Mouse (Mus musculus) liver, embryonic 12.5 days (tissue): Measurements from ENCODE around the gene Gp1bb. TPM values are rescaled to one million over a fixed set of nuclear protein-coding genes. Genes with fewer than 3 reads are reported as not detected.

Experiments
- ATAC-seq: fragments of 200-750 bp; cut with Nextera tagmentation; 2 replicates; pipeline ENCODE4 v1.8.0; 2017; ENCODE audit warnings: moderate number of reproducible peaks, mild to moderate bottlenecking, moderate library complexity
- H3K27ac ChIP-seq: fragments of 300-500 bp; sonication (generic); 2 replicates; pipeline ENCODE4 v1.5.1; 2016; ENCODE audit warnings: mild to moderate bottlenecking
- H3K27me3 ChIP-seq: fragments of 300-500 bp; sonication (generic); replicated peaks from 2 replicates; pipeline ENCODE4 v1.6.1; 2016; ENCODE audit warnings: mild to moderate bottlenecking, moderate library complexity
- H3K36me3 ChIP-seq: fragments of 300-500 bp; sonication (generic); 2 replicates; pipeline ENCODE4 v1.6.1; 2016; ENCODE audit warnings: mild to moderate bottlenecking, moderate library complexity
- H3K4me1 ChIP-seq: fragments of 300-500 bp; sonication (generic); 2 replicates; pipeline ENCODE4 v1.6.1; 2016
- H3K4me2 ChIP-seq: fragments of 300-500 bp; sonication (generic); 2 replicates; pipeline ENCODE4 v1.6.1; 2016; ENCODE audit warnings: mild to moderate bottlenecking, moderate library complexity
- H3K4me3 ChIP-seq: fragments of 300-500 bp; sonication (generic); 2 replicates; pipeline ENCODE4 v1.5.1; 2016; ENCODE audit warnings: mild to moderate bottlenecking, moderate library complexity
- H3K9ac ChIP-seq: fragments of 300-500 bp; sonication (generic); 2 replicates; pipeline ENCODE4 v1.6.1; 2016; ENCODE audit warnings: mild to moderate bottlenecking, moderate library complexity
- H3K9me3 ChIP-seq: fragments of 300-500 bp; sonication (generic); replicated peaks from 2 replicates; pipeline ENCODE4 v1.6.1; 2016; ENCODE audit warnings: mild to moderate bottlenecking, moderate library complexity
- WGBS: fragments of 180-500 bp; shearing (Covaris S2); methylation state at CpG from one replicate; pipeline ENCODE4 v1.1.7; 2016; ENCODE audit not compliant: insufficient replicate concordance; 5-methylcytosine and 5-hydroxymethylcytosine counted together
- polyA plus RNA-seq: library from polyadenylated mRNA; unstranded; fragments of >200 nt; fragmentation: Nextera tagmentation; extraction: Ambion mirVana; gene quantifications from 2 replicates; pipeline ENCODE4 v1.2.1, GENCODE M21; 2016

Gp1bb gene
- polyA plus RNA-seq, 1 experiment from 2014 or later = 44.2 TPM

GRCm38 (mm10) chr16:18618297-18618696 is 3.9 kb downstream of the Gp1bb start:
- Histone ChIP-seq H3K4me3 (no peak overlapping the region), H3K27me3 (peaks cover 94% of the 10 kb centered on the region), H3K27ac (no peak overlapping the region), H3K9me3 (no peaks in the 10 kb centered on the region), H3K4me2 (no peak overlapping the region), H3K4me1 (peaks cover 39% of the 10 kb centered on the region), H3K9ac (no peak overlapping the region), H3K36me3 (no peaks in the 10 kb centered on the region)
- 55% methylated on average over 2 of the region's 2 CpGs for WGBS
- no peak for ATAC-seq

GRCm38 (mm10) chr16:18617370-18618065 is 4.7 kb downstream of the Gp1bb start:
- peak overlapping the region; percentile 35 for H3K4me3 ChIP-seq

GRCm38 (mm10) chr16:18613301-18613700 is 8.9 kb downstream of the Gp1bb start:
- ATAC-seq = no peak
- WGBS = 63% methylated on average over 3 of the region's 3 CpGs
- no peak overlapping the region for H3K4me2 ChIP-seq
- H3K27me3 ChIP-seq = peaks cover 92% of the 10 kb centered on the region
- H3K4me3 ChIP-seq = no peak overlapping the region
- H3K36me3 ChIP-seq = no peaks in the 10 kb centered on the region
- H3K9me3 ChIP-seq = no peaks in the 10 kb centered on the region
- H3K27ac ChIP-seq = no peak overlapping the region
- H3K9ac ChIP-seq = no peak overlapping the region
- peaks cover 15% of the 10 kb centered on the region for H3K4me1 ChIP-seq

More at GRCm38 (mm10) chr16:18617370-18618065, 4.7 kb downstream of the Gp1bb start:
- no peak overlapping the region for H3K27ac ChIP-seq
- H3K9me3 ChIP-seq = no peaks in the 10 kb centered on the region
- ATAC-seq = peak; percentile 56
- peaks cover 92% of the 10 kb centered on the region for H3K27me3 ChIP-seq
- WGBS = 2% methylated on average over 27 of the region's 27 CpGs
- H3K4me2 ChIP-seq = peak overlapping the region; percentile 62
- H3K36me3 ChIP-seq = no peaks in the 10 kb centered on the region
- peak overlapping the region; percentile 22; the same call in 1 of the 2 replicates for H3K9ac ChIP-seq
- H3K4me1 ChIP-seq = peaks cover 38% of the 10 kb centered on the region

GRCm38 (mm10) chr16:18611752-18612151 is 10.5 kb downstream of the Gp1bb start:
- Histone ChIP-seq H3K4me1 (peaks cover 1% of the 10 kb centered on the region; the same call in 1 of the 2 replicates), H3K9me3 (no peaks in the 10 kb centered on the region), H3K9ac (no peak overlapping the region), H3K27me3 (peaks cover 89% of the 10 kb centered on the region), H3K27ac (no peak overlapping the region), H3K4me2 (no peak overlapping the region), H3K36me3 (no peaks in the 10 kb centered on the region), H3K4me3 (no peak overlapping the region)
- ATAC-seq = no peak
- WGBS = 70% methylated on average over 13 of the region's 13 CpGs

- no peak for ATAC-seq
- Histone ChIP-seq H3K4me1 (0 out of 2 replicates have a peak, but pooled peaks cover 2% of the 10 kb centered on the region), H3K9ac (no peak overlapping the region), H3K4me3 (no peak overlapping the region), H3K4me2 (no peak overlapping the region), H3K27me3 (peaks cover 87% of the 10 kb centered on the region), H3K9me3 (no peaks in the 10 kb centered on the region), H3K27ac (no peak overlapping the region), H3K36me3 (no peaks in the 10 kb centered on the region)
- 60% methylated on average over 2 of the region's 2 CpGs for WGBS
These were observed 13.1 kb downstream of the Gp1bb start for GRCm38 (mm10) chr16:18609099-18609498.

GRCm38 (mm10) chr16:18608226-18608625 is 14.0 kb downstream of the Gp1bb start:
- no peak overlapping the region for H3K4me3 ChIP-seq
- no peak overlapping the region for H3K27ac ChIP-seq
- peaks cover 79% of the 10 kb centered on the region for H3K27me3 ChIP-seq
- 0 out of 2 replicates have a peak, but pooled peaks cover 3% of the 10 kb centered on the region for H3K4me1 ChIP-seq
- ATAC-seq = no peak
- H3K36me3 ChIP-seq = no peaks in the 10 kb centered on the region
- 19% methylated on average over 11 of the region's 11 CpGs for WGBS
- H3K9me3 ChIP-seq = no peaks in the 10 kb centered on the region
- H3K4me2 ChIP-seq = peak overlapping the region; percentile 1; the same call in 1 of the 2 replicates
- H3K9ac ChIP-seq = no peak overlapping the region

- no peaks in the 10 kb centered on the region for H3K9me3 ChIP-seq
- H3K9ac ChIP-seq = no peak overlapping the region
- H3K4me1 ChIP-seq = 0 out of 2 replicates have a peak, but pooled peaks cover 9% of the 10 kb centered on the region
- H3K4me3 ChIP-seq = no peak overlapping the region
- H3K27me3 ChIP-seq = peaks cover 67% of the 10 kb centered on the region
- no peak overlapping the region for H3K4me2 ChIP-seq
- no peak overlapping the region for H3K27ac ChIP-seq
- no peaks in the 10 kb centered on the region for H3K36me3 ChIP-seq
- WGBS = 69% methylated on average over 5 of the region's 5 CpGs
- ATAC-seq = no peak
These were observed 16.5 kb downstream of the Gp1bb start for GRCm38 (mm10) chr16:18605705-18606104.

GRCm38 (mm10) chr16:18604267-18604701 is 17.9 kb downstream of the Gp1bb start:
- ATAC-seq = no peak; the same call in 1 of the 2 replicates
- Histone ChIP-seq H3K27me3 (peaks cover 56% of the 10 kb centered on the region), H3K4me1 (0 out of 2 replicates have a peak, but pooled peaks cover 9% of the 10 kb centered on the region), H3K4me2 (no peak overlapping the region), H3K36me3 (no peaks in the 10 kb centered on the region), H3K4me3 (no peak overlapping the region), H3K9ac (no peak overlapping the region), H3K9me3 (no peaks in the 10 kb centered on the region), H3K27ac (no peak overlapping the region)
- 48% methylated on average over 8 of the region's 8 CpGs for WGBS

- no peak overlapping the region for H3K4me3 ChIP-seq
- H3K4me1 ChIP-seq = 0 out of 2 replicates have a peak, but pooled peaks cover 9% of the 10 kb centered on the region
- H3K27me3 ChIP-seq = peaks cover 45% of the 10 kb centered on the region
- H3K36me3 ChIP-seq = no peaks in the 10 kb centered on the region
- no peak overlapping the region for H3K9ac ChIP-seq
- 58% methylated on average over 7 of the region's 7 CpGs for WGBS
- no peak overlapping the region for H3K4me2 ChIP-seq
- H3K9me3 ChIP-seq = no peaks in the 10 kb centered on the region
- no peak overlapping the region for H3K27ac ChIP-seq
- ATAC-seq = no peak
These were observed 20.8 kb downstream of the Gp1bb start for GRCm38 (mm10) chr16:18601447-18601846.

- Histone ChIP-seq H3K36me3 (no peaks in the 10 kb centered on the region), H3K4me1 (0 out of 2 replicates have a peak, but pooled peaks cover 6% of the 10 kb centered on the region), H3K27me3 (peaks cover 60% of the 10 kb centered on the region), H3K9ac (no peak overlapping the region), H3K4me3 (no peak overlapping the region), H3K4me2 (no peak overlapping the region), H3K9me3 (no peaks in the 10 kb centered on the region), H3K27ac (no peak overlapping the region)
- ATAC-seq = no peak
- 19% methylated on average over 3 of the region's 3 CpGs for WGBS
These were observed 24.2 kb downstream of the Gp1bb start for GRCm38 (mm10) chr16:18598006-18598405.

- H3K4me3 ChIP-seq = no peak overlapping the region
- no peak for ATAC-seq
- peaks cover 6% of the 10 kb centered on the region; the same call in 1 of the 2 replicates for H3K4me1 ChIP-seq
- no peak overlapping the region for H3K4me2 ChIP-seq
- no peaks in the 10 kb centered on the region for H3K9me3 ChIP-seq
- 45% methylated on average over 5 of the region's 5 CpGs for WGBS
- H3K27ac ChIP-seq = no peak overlapping the region
- H3K36me3 ChIP-seq = no peaks in the 10 kb centered on the region
- H3K9ac ChIP-seq = no peak overlapping the region
- H3K27me3 ChIP-seq = peaks cover 69% of the 10 kb centered on the region
These were observed 25.9 kb downstream of the Gp1bb start for GRCm38 (mm10) chr16:18596255-18596654.

- no peak overlapping the region for H3K9ac ChIP-seq
- no peak overlapping the region for H3K4me2 ChIP-seq
- 55% methylated on average over 2 of the region's 2 CpGs for WGBS
- H3K4me3 ChIP-seq = no peak overlapping the region
- no peak overlapping the region for H3K27ac ChIP-seq
- ATAC-seq = no peak
- H3K27me3 ChIP-seq = peaks cover 84% of the 10 kb centered on the region
- H3K4me1 ChIP-seq = peaks cover 21% of the 10 kb centered on the region; the same call in 1 of the 2 replicates
- H3K36me3 ChIP-seq = no peaks in the 10 kb centered on the region
- no peaks in the 10 kb centered on the region for H3K9me3 ChIP-seq
These were observed 28.3 kb downstream of the Gp1bb start for GRCm38 (mm10) chr16:18593930-18594329.
